Mouse (Mus musculus): ENCODE measurements around the gene Gsta3.
"Not testable (repeated sequence)": the region's sequence is repeated elsewhere in the genome, so short reads cannot be mapped to it uniquely, and the experiment has no call there.

Gsta3 gene

GRCm38 (mm10) chr1:21253303-21253650, 12.9 kb downstream of the Gsta3 start:
- no peak for DNase-seq (ENCODE audit: extremely low spot score, low spot score)

- DNase-seq (ENCODE audit: extremely low spot score, low spot score): no peak
Measured at GRCm38 (mm10) chr1:21253856-21254255, 13.5 kb downstream of the Gsta3 start.

- DNase-seq (ENCODE audit: extremely low spot score, low spot score): no peak
Measured at GRCm38 (mm10) chr1:21255625-21256345, 15.4 kb downstream of the Gsta3 start.

- no peak for DNase-seq (ENCODE audit: extremely low spot score, low spot score)
Measured at GRCm38 (mm10) chr1:21256391-21256790, 16.0 kb downstream of the Gsta3 start.

GRCm38 (mm10) chr1:21256871-21257270, 16.5 kb downstream of the Gsta3 start:
- DNase-seq (ENCODE audit: extremely low spot score, low spot score): no peak

GRCm38 (mm10) chr1:21259981-21260380, 19.6 kb downstream of the Gsta3 start:
- DNase-seq (ENCODE audit: extremely low spot score, low spot score): not testable (repeated sequence)

GRCm38 (mm10) chr1:21262401-21262800, 22.0 kb downstream of the Gsta3 start:
- no peak for DNase-seq (ENCODE audit: extremely low spot score, low spot score)

GRCm38 (mm10) chr1:21263986-21264385, 23.6 kb downstream of the Gsta3 start:
- DNase-seq (ENCODE audit: extremely low spot score, low spot score): no peak

- no peak for DNase-seq (ENCODE audit: extremely low spot score, low spot score)
Measured at GRCm38 (mm10) chr1:21264747-21265146, 24.4 kb downstream of the Gsta3 start.

GRCm38 (mm10) chr1:21266766-21267165, 26.4 kb downstream of the Gsta3 start:
- DNase-seq (ENCODE audit: extremely low spot score, low spot score): no peak

GRCm38 (mm10) chr1:21267466-21267865, 27.1 kb downstream of the Gsta3 start:
- DNase-seq (ENCODE audit: extremely low spot score, low spot score): not testable (repeated sequence)

- peak; percentile 85 for DNase-seq (ENCODE audit: extremely low spot score, low spot score)
Measured at GRCm38 (mm10) chr1:21271343-21272055, 31.1 kb downstream of the Gsta3 start.

GRCm38 (mm10) chr1:21272056-21272431, 31.7 kb downstream of the Gsta3 start:
- DNase-seq (ENCODE audit: extremely low spot score, low spot score): no peak

GRCm38 (mm10) chr1:21273091-21273490, 32.7 kb downstream of the Gsta3 start:
- DNase-seq (ENCODE audit: extremely low spot score, low spot score): no peak

- DNase-seq (ENCODE audit: extremely low spot score, low spot score): no peak
Measured at GRCm38 (mm10) chr1:21274437-21275040, 34.1 kb downstream of the Gsta3 start.

GRCm38 (mm10) chr1:21275366-21275765, 35.0 kb downstream of the Gsta3 start:
- DNase-seq (ENCODE audit: extremely low spot score, low spot score): not testable (repeated sequence)

GRCm38 (mm10) chr1:21276158-21276557, 35.8 kb downstream of the Gsta3 start:
- DNase-seq (ENCODE audit: extremely low spot score, low spot score): not testable (repeated sequence)

GRCm38 (mm10) chr1:21280306-21280705, 39.9 kb downstream of the Gsta3 start:
- DNase-seq (ENCODE audit: extremely low spot score, low spot score): no peak

GRCm38 (mm10) chr1:21284644-21285043, 44.3 kb downstream of the Gsta3 start:
- not testable (repeated sequence) for DNase-seq (ENCODE audit: extremely low spot score, low spot score)

- DNase-seq (ENCODE audit: extremely low spot score, low spot score): no peak
Measured at GRCm38 (mm10) chr1:21291394-21291793, 51.0 kb downstream of the Gsta3 start.

GRCm38 (mm10) chr1:21292590-21292989, 52.2 kb downstream of the Gsta3 start:
- no peak for DNase-seq (ENCODE audit: extremely low spot score, low spot score)

GRCm38 (mm10) chr1:21296169-21296568, 55.8 kb downstream of the Gsta3 start:
- DNase-seq (ENCODE audit: extremely low spot score, low spot score): no peak

Data from neural tube, embryonic 10.5 days (tissue).